Mouse (Mus musculus) adipocyte (in vitro differentiated cells): ENCODE measurements around the gene Alk.

Source experiments
- DNase-seq: peaks from one replicate; pipeline ENCODE4 v3.0.0-alpha.2; 2016; ENCODE audit warnings: low spot score

Gene Alk

DNA sequence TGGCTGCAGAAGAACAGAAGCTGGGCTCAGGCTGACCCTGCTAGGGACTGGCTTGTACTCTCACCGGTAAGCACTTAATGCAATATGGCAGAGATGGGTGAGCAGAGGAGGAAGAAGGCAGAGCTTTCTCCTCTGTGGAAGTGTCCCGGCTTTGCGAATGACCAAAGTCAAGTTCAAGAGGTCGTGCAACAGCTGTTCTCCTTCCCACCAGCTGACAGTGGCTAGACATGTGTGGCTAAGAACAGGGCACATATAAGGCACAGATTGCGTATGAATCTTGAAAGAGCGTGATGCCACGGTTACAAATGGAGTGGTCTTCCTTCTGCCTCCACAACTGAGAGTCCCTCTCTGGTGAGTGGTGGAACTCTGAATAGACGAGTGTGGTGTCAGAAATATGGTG is 625.3 kb downstream of the Alk start:
- no peak for DNase-seq

DNA sequence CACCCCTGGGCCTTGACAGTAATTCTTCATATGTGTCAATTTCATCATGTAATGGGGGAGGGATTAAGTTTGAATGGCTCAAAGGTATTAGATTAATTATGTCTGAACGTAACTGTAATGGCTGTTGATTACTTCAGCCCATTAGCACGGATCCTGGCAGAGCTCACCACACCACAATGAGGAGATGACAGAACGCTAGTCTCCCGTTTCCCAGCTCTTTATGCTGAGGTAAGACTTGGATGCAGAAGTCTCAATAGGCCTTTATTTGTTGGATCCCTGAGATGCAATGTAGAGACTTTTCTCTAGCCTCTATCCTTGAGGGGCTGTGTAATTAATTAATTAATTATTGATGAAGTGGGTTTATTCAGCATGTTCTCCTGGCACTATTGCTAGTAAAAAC is 627.8 kb downstream of the Alk start:
- no peak for DNase-seq

DNA sequence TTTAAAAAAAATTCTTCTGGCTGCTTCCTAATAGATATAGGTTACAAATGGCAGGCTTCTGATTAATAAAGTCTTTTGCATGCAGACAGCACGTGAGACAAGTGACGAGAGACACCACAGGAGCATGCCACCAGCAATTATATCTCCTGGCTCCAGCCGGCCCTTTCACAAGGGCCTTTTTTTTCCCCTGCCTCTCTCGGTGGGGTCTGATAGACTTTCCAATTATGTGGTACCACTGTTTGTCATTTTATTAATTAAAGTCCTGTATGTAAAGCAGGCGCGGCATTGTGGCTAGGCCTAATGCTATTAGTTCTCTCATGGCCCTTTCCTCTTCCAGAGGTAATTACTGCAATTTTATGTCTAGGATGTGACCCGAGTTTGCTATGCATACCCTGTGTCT is 630.7 kb downstream of the Alk start:
- no peak for DNase-seq

DNA sequence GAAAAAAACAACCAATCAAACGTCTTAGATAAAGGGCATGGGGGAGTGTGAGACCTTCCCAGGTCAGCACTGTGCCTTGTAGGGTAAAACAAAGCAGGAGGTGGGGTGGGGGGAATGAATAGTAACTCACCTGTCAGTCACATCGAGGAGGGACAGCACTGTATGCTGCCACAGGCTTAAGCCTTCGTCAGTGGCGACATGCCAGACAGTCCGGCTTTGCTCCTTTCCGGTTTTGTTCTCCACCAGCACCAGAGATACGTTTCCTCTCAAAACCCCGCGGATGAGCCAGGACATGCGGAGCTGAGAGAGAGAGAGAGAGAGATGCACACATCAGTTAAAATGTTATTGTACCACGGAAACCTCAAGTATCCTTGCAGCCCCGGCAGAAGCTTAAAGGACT is 637.1 kb downstream of the Alk start:
- no peak for DNase-seq

DNA sequence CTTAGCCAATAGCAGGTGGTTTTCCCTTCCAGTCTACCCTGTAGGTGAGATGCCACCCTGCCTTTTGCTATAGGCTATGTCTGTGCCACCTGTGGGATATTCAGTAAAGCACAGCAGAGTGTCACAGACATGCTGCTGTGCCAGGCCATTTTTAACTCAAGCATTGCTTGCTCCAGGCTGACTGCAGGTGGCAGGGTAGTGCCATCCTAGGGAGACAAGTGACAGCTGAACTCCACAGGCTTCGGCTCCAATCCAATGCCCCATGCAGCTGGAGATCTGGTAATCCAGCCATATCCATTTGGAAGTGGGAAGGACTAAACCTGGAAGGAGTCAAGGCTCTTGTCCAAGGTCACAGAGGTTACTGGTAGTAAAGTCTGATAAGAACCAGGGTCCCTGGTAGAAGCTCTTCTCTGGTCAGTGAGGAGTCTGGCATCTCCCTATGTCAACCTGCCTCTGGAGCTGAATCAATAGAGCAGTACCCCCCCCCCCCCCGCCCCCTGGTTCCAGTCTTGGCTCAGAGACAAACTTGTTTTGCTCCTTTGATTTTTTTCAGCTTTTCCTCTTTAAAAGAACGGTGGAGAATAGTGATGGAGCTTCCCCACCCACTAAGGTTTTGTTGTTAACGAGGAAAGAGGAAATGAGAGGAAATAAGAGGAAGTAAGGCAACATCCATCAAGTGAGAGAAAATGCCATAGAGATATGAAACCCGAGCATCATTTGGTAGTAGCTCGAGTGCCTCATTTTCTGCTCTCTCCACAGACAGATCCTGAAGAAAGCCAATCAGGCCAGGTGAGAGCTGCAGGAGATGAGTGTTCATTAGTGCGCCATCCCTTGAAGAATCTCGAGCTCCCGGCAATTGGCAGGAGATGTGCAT is 638.5 kb downstream of the Alk start:
- DNase-seq: peak; percentile 27

DNA sequence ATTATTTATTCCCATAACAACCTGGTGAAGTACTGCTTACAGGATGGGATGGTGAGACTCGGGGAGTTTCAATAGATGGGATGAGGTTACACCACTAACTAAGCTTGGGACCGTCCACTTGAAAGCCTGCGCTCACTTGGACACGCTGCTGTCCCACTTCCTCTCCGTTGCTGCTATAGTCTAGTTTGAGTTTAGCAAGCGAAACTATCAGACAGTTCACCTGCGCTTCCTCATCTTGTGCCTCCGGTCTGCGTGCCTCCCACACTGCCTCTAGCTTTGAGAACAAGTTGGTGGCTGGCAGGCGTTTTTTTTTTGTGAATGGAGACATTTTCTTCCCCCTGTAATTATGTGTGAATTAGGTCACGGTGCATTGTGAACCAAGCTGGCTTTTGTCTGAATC is 639.8 kb downstream of the Alk start:
- DNase-seq: no peak

DNA sequence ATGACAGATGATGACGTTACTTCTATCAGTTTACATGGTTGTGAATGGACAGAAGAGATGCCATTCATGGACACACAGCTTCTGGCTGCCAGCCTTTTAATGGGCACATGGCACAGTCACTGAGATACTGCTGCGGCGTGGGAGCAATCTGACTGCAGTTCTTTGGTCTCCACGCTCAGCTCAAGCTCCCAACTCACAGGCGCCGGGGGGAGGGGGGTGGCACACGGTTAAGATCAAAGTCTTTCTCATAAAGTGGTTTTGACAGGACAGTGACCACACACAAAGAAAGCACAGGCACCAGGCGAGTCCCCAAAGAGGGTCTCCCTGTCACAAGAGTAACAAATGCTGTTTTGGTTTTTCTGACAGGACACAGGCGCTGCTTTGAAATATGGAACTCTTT is 641.7 kb downstream of the Alk start:
- DNase-seq: no peak

DNA sequence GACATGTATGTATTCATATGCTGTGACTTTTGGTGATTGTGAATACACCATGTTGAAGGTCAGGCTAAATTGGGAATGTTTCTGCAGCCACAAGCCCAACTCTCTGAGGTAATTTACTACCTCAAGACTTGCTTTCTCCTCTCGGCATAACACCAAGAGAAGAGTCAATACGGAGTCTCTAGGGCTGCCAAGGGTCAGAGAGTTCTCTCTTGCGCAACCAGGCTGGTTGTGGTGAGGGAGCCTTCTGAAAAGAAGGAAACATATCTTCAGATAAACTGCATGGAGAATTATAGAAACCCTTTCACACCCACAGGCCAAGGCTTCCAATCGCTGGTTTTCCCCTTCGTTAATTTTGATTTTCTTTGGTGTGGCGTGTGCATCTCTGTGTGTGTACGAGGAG is 649.4 kb downstream of the Alk start:
- DNase-seq: peak; percentile 37

DNA sequence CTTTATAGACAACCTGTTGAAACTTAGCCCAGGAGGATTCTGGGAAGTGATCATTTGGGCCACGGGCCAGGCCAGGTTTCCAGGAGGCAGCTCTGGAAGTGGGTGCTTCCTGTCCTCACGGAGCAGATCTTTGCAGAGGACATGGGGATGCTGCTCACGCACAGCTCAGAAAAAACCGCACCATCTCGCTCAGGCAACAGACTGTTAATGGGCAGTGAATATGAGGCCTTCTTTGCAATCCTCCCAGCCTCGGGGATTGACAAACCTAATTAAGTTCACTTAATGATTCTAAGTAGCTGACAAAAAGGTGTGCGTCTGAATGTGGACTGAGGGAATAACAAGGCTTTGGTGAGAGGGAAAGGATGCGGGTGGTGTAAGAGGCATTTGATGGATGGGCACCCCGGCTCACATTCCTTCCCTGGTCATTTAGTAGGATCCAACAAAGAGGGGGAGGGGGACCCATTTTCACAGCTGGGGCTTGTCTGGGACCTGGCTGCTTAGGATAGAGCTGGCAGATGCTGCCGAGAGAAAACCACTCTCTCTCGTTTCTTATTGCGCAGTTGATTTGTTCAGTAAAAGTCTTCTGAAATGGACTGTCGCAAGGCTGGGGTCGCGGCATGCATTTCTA is 650.1 kb downstream of the Alk start:
- no peak for DNase-seq

DNA sequence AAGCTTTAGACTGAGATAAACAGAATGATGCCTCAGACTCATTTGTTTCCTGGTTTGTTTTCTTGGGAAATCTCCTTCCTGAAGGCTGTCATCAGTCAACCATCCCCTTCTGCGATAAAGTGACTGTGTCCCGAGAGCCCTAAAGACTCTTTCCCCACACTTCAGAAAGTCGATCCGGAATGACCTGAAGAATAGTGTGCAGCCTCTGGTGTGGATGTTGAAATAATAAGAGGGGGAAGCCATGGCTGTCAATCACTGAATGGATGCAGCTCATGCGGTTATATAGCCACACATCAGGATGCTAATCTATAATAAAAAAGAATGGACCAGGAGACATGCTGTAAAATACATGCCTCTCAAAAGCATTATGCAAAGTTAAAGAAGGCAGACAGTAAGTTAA is 653.5 kb downstream of the Alk start:
- no peak for DNase-seq

DNA sequence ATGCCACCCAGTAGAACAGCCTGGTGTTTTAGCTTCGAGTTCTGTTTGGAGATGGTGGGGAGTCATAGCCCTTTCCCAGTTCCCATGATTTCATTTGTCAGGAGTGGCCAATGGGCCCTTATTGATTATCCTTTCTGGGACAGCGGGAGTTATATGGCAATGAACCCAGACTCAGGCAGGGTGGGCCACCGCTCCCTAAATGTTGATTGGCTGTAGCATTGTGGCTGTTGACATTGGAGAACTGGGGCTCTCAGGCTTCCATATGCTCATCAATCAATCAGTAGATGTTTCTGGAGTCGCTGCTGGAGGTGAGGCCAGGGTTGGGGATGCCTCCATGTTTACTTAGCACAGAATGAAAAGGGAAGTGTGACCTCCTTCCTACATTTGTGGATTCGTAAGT is 655.7 kb downstream of the Alk start:
- no peak for DNase-seq

DNA sequence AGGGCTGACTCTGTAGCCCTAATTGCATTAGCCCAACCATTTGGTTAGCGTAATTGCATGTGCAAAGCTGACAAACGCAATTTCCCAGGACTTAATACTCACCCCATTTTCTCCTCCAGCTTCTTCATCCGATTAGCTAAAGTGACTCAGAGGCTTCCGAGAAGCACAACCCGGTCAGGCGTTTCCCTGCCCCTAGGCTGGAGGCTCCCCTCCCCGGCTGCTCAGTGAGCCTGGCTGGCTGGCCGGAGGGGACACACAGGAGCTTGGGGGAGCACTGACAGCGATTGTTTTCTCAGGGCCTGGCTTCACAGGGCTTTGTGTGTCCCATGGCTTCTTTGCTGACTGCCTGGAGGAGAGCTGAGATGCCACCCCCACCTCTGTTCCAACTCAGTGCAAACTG is 657.0 kb downstream of the Alk start:
- DNase-seq: no peak

DNA sequence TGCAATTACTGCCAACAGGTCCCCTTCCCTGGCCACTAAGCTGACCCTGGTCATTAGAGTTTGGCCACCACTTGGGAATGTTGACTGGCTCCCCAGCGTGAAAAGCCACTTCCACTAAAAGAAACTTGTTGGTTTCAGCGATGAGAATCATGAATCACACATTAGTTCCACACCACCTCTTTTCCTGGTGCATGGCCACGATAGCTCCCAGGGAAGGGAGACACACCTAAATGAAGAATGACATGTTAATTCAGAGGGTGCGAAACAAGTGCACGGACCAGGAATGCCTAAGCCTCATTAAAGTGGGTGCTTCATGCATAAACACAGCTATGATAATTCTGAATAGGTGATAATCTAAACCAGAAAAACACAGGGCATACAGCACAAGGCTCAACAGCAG is 660.4 kb downstream of the Alk start:
- DNase-seq: no peak

DNA sequence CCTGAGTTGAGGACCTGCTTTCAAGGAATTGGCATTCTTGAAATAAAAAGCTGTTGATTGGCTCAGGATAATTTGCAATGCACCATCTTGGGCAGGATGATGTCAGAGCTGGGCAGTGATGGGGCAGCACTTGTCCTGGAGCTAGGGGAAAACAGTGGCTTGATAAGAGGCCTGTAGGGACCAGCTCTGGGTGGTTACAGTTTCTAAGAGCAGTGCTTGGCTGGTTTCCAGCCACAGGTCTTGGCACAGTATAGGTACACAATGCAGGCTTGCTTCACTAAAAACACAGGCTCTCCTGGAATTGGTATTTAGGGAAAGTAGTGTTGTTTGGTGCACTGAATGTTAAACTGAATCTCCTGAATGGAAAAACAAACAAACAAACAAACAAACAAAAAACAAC is 662.4 kb downstream of the Alk start:
- no peak for DNase-seq

DNA sequence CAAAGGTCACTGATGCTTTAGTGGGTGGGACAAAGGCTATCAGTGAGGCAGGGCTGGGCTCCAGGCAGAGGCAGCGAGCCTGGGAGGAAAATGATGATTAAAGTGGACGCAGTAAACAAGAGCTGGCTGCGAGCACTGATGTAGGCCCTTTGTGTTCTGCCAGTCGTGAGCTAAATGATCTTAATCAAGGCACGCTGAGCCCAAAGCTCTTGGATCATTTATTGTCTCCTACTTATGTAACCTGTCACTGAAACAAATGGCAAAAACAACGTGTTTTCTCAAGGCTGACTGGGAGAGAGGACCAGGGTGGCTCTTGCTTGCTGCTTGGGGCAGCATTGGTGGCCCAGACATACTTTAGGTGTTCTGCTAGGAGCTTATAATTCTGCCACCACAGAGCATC is 663.0 kb downstream of the Alk start:
- no peak for DNase-seq

DNA sequence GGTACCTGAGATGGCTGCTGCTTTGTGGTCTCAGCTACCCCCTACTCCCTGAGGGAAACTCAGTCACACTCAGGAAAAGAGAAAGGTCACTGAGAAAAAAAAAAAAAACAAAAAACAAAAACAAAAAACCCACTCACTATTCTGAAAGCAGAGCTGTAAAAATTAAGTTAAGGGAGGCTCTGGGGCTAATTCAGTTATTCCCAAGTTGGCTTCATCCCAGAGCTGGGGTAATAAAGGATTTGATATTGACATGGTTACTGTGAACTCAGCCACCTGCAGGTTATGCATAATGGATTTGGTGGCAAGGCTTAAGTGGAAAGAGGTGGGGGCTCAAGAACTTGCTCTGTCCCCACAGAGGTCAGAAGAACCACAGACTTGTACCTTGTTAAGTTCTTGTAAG is 667.7 kb downstream of the Alk start:
- DNase-seq: no peak

DNA sequence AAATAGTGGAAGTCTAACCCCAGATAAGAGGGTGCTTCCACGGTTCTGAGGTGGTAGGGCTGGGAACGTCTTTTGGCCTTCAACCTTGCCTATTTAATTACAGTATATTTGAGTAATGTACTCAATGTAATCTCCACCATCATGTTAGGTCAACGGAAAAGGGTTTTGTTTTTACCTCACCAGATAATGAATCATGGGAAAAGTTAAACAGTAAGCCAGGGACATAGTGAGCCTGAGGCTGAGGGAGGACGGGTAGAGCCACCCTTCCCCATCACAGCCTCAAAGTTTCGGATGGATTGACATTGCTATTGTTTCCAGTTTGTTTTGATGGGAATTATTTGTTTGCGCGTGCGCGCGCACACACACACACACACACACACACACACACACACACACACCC is 668.6 kb downstream of the Alk start:
- no peak for DNase-seq

DNA sequence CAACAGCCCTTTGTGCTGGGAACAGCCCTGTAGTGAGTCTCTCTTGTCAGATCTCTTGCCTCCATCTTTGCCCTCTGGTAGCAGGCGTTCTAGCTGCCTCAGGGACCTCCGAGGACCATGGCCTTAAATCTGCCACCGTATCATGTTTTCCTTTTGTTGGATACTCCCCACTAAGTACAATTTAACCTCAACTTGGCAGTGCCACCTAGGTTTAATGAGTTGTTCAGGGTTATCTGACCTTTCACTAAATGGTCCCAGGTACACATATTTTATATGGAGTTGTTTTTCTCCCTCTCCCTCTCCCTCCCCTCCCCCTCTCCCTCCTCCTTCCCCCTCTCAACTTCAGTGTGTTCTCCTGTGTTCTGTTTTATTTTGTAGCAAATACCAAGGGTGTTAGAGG is 669.1 kb downstream of the Alk start:
- no peak for DNase-seq

DNA sequence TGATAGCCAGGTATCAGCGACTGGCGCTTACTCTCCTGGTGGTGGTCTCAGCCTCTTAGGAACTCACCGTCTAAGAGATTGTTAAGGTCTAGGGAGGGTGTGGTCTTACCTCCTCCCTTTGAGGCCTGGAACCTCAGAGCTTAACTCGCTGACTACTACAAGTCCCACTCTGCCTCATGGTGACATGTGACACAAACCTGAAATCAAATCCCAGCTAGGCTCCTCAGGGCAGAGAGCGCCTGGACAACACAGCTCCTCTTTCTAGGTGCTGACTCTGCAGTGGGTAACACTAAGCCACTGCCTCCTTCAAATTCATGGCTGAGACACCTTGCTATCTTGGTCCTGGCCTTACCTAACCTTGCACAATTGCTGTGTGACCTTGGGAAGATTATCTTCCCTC is 689.5 kb downstream of the Alk start:
- DNase-seq: no peak

DNA sequence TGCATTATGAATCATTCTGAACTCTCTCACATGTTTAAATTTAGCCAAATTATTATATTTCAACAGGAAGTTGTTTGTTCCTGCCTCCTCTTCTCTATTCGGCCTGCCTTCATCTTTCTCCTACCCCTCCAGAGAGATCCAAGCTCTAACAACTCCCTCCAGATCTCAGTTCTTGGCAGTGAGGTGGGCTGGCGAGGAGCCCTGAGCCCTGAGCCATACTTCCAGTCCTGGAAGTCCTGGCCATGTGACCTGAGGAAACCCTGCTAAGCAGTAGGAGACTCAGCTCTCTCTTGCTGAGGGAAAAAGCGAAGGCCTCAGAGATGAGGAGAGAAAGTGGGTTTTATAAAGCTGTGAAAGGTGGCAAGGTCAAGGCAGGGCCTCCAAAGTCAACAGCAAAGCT is 689.9 kb downstream of the Alk start:
- DNase-seq: no peak

DNA sequence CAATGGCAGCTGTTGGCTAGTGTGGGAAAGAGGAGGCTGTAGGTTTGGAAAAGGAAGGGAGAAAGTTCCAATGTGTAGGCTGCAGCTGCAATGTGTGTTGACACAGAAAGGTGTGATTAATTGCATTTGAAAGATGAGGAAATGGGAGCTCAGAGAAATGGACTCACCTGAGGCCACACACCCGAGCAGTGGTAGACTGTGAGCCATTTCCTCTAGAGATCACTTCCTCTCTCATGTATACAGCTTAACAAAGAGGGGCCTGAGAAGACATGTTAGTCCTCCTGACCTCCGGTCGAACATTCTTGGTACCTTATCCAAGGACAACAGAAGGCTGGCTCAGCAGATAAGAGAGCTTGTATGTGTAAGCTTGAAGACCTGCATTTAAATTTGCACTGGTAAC is 691.2 kb downstream of the Alk start:
- DNase-seq: no peak

DNA sequence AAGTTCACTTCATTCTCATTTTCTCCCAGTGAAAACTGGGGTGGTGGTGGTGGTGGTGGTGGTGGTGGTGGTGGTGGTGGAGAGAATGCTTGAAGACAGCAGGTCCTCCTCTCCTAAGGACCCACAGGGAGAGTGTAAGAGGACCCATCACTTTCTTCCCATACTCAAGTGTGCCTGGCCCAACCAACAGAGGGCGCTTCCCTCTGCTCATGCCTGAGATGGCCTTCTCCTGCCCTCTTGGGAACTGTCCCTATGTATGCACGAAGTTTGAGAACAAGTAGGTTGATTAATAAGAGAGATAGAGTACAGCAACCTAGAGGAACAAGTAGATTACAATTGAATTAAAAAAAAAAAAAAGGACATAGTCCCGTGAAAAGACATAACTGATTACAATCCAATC is 695.3 kb downstream of the Alk start:
- peak; percentile 7 for DNase-seq

DNA sequence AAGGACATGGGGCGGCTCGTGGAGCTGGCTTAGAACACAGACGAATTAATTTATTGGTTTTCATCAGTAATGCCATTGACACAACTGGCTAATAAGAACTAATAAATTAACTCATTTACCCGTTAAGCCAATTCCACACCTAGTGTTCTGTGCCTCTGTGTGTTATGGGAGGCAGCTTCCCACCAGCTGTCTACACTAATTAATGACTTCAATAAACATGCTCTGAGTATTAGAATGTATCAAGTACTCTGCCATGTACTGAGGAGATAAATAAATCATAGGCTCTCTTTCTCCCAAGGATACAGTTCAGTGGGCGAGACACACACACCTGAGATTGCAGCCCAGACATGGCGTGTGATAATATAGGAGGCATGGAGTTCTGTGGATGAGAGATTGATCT is 723.1 kb downstream of the Alk start:
- DNase-seq: no peak

DNA sequence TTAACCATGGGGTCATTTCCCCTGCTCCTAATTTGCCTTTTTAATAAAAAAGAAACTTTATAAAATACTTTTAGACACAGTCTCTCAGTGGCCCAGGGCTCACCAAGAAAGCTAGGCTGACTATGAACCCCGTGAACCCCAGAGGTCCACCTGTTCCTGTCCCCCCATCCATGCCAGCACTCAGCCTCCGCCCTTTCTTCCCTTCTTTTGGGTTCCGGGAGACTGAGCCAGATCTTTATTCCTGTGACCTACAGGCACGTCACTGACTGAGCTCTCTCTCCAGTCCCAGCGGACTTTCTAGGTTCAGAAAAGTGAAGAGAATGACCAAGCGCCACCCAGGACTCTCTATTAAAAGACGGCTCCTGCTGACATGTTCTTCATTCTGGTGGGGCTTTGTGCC is 728.9 kb downstream of the Alk start:
- no peak for DNase-seq
